Mouse (Mus musculus): ENCODE data around the gene Ythdf1.
A peak's percentile ranks its signal among the peaks of the same experiment; 100 is the strongest.

Gene Ythdf1

DNA sequence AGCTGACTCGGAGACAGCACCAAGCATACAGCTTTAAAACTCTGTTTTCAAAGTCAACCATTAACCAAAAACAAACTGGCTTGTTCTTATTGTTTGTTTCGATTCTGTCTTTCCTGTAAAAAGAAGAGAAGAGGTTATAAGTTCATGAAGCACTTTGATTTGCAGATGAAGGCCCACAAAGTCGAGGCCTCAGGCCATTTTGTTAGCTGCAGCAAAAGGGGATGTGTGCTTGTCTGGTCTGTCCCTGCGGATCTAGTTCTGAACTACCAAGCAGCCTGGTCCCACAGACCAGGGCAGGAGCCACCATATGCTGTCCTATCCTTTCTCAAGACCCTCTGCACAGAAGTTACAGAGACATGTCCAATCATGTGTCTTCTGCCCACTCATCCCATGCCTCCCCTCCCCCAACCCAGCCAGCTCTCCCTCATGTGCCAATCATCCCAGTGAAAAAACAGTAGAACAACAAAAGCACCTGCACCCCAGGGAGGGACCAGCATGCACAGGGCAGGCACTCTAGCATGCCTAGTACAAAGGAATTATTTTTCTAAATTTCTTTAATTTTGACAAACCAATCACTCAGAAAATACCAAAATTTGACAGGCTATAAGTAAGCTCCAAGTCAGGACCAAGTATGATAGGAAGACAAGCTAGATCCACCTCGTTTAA is 15.1 kb downstream of the Ythdf1 start:
- no peak for DNase-seq (ENCODE audit: low read depth)

DNA sequence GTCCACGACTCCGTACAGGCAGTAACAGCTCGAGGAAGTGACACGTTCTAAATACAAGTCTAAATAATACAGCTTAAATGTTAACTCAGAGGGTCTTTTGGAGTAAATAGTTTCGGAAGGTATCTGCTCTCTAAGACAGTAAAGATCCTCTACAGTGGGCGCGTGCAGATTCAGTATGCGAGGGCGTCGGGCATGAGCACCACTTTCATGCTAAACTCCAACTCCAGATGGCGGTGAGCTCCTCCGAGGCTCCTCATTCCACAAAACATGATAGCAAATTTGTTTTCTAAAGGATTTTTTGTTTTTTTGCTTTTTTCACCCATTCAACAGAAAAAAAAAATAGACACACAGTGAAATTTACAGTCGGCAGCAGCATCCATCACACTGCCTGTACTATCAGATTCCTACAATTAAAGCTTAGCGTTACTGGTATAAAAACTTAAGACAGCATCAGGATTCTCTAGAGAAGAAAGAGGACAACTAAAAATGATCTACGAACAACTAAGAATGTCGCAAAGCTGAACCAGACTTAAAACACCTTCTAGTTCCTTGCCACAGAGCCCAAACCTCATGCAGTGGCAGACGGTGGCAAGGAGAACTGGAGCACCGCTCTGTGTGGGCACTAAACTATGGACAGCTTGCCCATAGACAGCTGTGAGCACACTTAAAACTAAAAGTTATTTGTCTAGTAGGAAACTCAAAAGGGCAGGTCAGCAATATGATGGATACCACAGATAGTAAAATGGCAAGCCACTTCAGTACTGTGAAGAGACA is 16.1 kb downstream of the Ythdf1 start:
- no peak for DNase-seq (ENCODE audit: low read depth)

DNA sequence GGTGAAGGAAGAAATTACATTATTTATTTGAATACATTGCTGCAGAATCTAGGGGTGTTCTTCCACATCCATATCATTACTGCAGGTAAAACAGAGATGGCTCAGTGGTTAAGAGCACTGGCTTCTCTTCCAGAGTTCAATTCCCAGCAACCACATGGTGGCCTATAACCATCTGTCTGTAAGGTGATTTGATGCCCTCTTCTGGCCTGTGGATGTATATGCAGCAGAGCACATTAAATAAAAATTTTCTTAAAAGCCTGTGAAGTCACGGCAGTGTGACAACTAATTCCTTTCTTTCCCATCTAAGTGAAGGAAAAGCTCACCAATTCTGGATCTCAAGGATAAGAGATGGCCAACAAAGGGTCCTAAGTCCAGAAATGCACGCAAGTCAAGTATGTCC is 18.7 kb downstream of the Ythdf1 start:
- DNase-seq (ENCODE audit: low read depth), result peak; percentile 52

- no peak for DNase-seq (ENCODE audit: low read depth)
These were observed 22.9 kb downstream of the Ythdf1 start for GRCm38 (mm10) chr2:180897857-180898256.

GRCm38 (mm10) chr2:180896819-180897625 is 23.7 kb downstream of the Ythdf1 start:
- DNase-seq (ENCODE audit: low read depth), result no peak

- DNase-seq (ENCODE audit: low read depth), result no peak
These were observed 24.8 kb downstream of the Ythdf1 start for GRCm38 (mm10) chr2:180895837-180896525.

DNA sequence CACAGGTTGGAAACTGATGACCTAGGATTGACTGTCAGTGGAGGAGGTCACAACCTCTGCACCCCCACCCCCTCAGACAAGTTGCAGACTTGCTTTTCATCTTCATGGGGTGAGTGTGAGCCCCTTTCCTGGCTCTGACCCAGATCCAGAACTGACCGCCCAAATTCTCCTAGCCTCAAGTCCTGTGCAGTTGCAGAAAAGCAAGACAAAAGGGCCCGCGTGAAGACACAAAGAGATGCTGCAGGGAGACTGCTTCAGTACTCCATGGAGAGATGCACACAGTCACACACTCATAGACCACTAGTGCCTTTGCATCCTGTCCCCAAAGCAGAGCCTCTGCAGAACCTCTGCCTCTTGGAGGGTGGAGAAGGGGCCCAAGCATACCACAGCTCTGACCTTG is 25.4 kb downstream of the Ythdf1 start:
- DNase-seq (ENCODE audit: low read depth), result no peak

DNA sequence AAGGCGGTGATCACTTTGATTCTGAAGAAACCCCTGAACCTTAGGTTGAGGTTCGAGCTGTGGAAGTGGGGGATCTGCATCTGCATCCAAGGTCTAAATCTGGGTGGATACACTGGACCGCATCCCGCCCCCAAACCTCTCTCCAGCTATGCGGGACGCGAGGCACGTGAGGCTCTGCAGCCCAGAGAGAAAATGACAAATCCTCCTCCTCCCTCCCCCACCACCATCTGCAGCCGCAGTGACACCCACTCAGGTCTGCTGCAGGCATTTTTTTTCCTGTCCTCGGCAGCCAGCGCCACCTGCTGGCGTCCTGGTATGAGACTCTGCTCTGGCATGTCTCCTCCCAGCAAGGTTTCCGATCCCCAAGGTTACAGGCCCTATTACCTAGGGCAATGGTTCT is 26.0 kb downstream of the Ythdf1 start:
- DNase-seq (ENCODE audit: low read depth), result peak; percentile 64

- DNase-seq (ENCODE audit: low read depth), result no peak
These were observed 26.6 kb downstream of the Ythdf1 start for GRCm38 (mm10) chr2:180894029-180894623.

DNA sequence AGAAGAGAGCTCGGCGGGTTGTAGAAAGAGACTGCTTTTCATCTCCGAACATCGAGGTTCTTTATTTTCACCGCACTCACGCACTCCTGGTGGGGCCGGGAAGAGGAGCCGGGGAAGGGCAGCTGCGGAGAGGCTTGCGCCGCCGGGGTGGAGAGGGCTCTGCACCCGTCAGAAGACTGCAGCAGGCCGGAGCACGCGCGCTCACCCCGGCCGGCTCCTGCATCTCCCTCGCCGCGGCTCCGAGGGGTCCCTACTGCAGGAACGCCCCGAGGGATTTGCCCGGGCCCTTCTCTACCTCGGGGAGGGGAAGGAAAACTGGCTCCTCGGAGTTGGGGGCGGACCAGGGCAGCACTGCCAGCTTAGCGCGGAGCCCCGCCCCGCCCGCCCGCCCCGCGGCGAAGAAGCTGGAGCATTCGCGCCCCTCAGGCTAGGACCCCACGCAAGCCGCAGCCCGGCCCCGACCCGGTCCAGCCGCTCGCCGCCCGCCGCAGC is 27.2 kb downstream of the Ythdf1 start:
- no peak for DNase-seq (ENCODE audit: low read depth)

- DNase-seq (ENCODE audit: low read depth), result no peak
These were observed 27.8 kb downstream of the Ythdf1 start for GRCm38 (mm10) chr2:180892841-180893521.

GRCm38 (mm10) chr2:180891835-180892323 is 28.9 kb downstream of the Ythdf1 start:
- DNase-seq (ENCODE audit: low read depth), result no peak

GRCm38 (mm10) chr2:180891075-180891834 is 29.5 kb downstream of the Ythdf1 start:
- DNase-seq (ENCODE audit: low read depth), result no peak

GRCm38 (mm10) chr2:180890422-180891074 is 30.2 kb downstream of the Ythdf1 start:
- DNase-seq (ENCODE audit: low read depth), result no peak

GRCm38 (mm10) chr2:180889921-180890280 is 30.8 kb downstream of the Ythdf1 start:
- DNase-seq (ENCODE audit: low read depth), result no peak

DNA sequence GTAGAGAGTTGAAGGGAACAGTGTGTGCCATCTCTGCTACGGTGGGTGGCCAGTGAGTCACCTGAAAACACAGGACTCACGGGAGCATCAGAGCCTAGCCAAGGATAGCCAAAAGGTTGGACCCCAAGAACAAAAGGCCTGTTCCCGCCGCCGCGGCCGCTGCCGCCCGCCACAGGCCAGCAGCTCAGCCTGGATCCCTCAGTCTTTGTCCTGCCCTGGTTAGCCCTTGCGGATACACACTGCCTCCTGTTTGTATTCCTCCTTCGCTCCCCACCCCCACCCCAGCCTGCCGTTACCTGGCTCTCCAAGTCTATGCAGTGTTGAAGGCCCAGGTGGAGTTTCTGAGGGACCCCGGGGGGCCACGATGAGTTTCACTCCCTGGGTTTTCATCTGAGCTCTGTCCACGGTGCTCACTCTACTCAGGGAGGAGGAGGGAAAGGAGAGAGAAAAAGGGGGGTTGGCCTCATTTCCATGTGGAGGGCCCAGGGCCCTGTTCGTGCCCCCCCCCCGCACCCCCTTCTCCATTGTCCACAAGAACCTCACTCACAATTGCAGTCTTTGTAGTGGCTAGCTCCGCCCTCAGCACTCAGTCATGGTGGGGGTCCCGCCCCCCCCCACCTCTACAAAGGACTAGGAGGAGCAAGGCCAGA is 31.4 kb downstream of the Ythdf1 start:
- DNase-seq (ENCODE audit: low read depth), result no peak

DNA sequence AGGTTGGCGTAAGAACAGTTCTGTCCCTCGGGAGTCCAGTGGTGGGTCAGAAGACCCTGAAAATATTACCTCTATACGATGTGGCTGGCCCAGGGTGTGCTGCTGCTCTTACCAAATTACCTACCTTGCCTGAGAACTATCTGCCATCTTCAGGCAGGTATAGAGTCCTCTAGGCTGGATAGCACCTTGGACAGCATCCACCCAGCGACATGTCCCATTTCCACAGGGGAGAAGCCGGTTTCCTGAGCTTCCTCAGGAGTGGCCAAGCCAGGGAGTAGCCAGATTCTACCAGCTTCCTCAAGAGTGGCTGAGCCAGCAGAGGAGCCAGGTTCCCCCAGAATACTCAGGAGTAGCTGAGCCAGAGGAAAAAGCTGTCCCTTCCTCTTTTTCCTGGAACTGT is 35.5 kb downstream of the Ythdf1 start:
- no peak for DNase-seq (ENCODE audit: low read depth)

- DNase-seq (ENCODE audit: low read depth), result no peak
These were observed 39.5 kb downstream of the Ythdf1 start for GRCm38 (mm10) chr2:180881281-180881680.

All from naive thymus-derived CD4-positive, alpha-beta T cell, adult 2 months (primary cell).